Mouse (Mus musculus): ENCODE measurements around the gene Grin2b. TPM values are rescaled to one million over a fixed set of nuclear protein-coding genes. Genes with fewer than 3 reads are reported as not detected.
"Not testable (repeated sequence)": the region's sequence is repeated elsewhere in the genome, so short reads cannot be mapped to it uniquely, and the experiment has no call there.

The Grin2b gene
- polyA plus RNA-seq, 1 experiment from 2014 or later: 50.7 TPM

DNA sequence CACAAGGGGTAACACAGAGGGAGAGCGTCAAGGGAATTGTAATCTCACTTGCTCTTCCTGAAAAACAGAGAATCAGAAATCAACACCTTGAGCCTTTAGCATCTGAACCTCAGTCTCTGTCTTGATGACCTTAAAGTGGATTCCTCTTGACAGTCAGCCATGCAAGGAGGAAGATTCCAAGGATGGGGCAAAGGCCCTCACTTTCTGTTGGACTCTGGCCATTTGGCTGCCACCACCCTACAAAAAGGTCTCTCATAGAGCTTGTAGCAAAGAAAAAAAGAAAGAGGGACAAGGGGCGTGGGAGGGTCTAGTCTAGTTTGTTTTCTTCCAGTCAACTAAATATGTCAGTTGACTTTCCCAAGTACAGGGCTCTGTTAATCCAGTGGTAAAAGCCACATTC, 427.7 kb downstream of the Grin2b start:
- Histone ChIP-seq H3K4me2 (replicated peaks) (no peak overlapping the region), H3K9ac (no peak overlapping the region), H3K27ac (no peak overlapping the region), H3K9me3 (ENCODE audit: control insufficient read depth, low read length) (no peaks in the 10 kb centered on the region), H3K4me3 (replicated peaks; ENCODE audit: low read length) (no peak overlapping the region), H3K36me3 (replicated peaks; ENCODE audit: control insufficient read depth, insufficient read depth) (no peaks in the 10 kb centered on the region), H3K4me1 (replicated peaks; ENCODE audit: control insufficient read depth, insufficient read depth, low read length) (no peaks in the 10 kb centered on the region), H3K27me3 (ENCODE audit: control insufficient read depth, insufficient read depth, low read length) (no peaks in the 10 kb centered on the region)
- DNase-seq (ENCODE audit: low spot score) (no peak), ATAC-seq (ENCODE audit: low FRiP score) (no peak)
- 76% methylated on average over 2 of the region's 2 CpGs for WGBS

DNA sequence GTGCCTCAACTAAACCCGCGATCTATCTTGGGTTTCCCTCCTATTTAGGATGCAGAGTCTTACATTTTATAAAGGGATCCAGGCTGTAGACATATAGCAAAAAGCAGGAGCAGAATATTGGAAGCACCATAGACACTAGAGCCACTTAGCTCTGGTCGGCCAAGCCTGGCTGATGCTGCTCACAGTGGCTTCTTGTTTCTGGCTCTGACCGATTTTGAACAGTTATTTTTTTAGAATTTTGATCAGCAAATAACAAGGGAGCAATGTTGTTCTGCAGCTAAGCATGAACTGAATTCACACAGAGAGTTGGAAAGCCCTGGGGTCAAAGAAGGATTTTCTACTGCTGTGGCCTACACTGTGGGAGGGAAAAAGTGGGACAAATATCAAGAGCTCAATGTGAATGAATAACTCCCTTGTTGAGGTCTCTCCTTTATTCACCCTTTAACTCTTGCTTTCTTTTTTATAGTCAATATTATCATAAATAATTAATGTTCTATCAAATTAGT, 439.0 kb downstream of the Grin2b start:
- 89% methylated on average over 4 of the region's 4 CpGs for WGBS
- H3K4me3 ChIP-seq (replicated peaks; ENCODE audit: low read length): no peak overlapping the region
- H3K4me2 ChIP-seq (replicated peaks): no peak overlapping the region
- ATAC-seq (ENCODE audit: low FRiP score) (no peak), DNase-seq (ENCODE audit: low spot score) (no peak)
- H3K9ac ChIP-seq: no peak overlapping the region
- H3K4me1 ChIP-seq (replicated peaks; ENCODE audit: control insufficient read depth, insufficient read depth, low read length): no peaks in the 10 kb centered on the region
- no peaks in the 10 kb centered on the region for H3K27me3 ChIP-seq (ENCODE audit: control insufficient read depth, insufficient read depth, low read length)
- peaks cover 9% of the 10 kb centered on the region; the same call in 1 of the 2 replicates for H3K9me3 ChIP-seq (ENCODE audit: control insufficient read depth, low read length)
- peaks cover 44% of the 10 kb centered on the region for H3K36me3 ChIP-seq (replicated peaks; ENCODE audit: control insufficient read depth, insufficient read depth)
- H3K27ac ChIP-seq: no peak overlapping the region

DNA sequence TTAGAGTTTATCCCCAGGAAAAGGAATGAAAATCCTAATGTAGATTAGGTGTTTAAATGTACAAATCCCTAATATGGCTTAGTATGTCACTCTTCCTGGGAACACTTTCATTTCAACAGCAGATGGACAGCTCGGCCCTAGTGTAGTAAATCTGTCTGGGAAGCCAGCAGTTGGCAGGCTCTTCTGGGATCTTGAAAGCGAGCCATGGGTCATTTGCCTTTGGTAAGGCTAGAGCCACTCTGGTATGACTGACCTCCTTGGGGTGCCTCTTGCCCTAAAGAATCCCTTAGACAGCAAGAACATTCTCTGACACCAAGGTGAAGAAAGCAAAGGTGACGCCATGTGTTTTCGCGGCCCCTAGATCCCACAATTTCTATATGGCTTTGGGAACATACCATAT, 446.2 kb downstream of the Grin2b start:
- Histone ChIP-seq H3K4me3 (replicated peaks; ENCODE audit: low read length) (no peak overlapping the region), H3K9me3 (ENCODE audit: control insufficient read depth, low read length) (no peaks in the 10 kb centered on the region), H3K9ac (no peak overlapping the region), H3K27me3 (ENCODE audit: control insufficient read depth, insufficient read depth, low read length) (no peaks in the 10 kb centered on the region), H3K36me3 (replicated peaks; ENCODE audit: control insufficient read depth, insufficient read depth) (peaks cover 19% of the 10 kb centered on the region), H3K4me1 (replicated peaks; ENCODE audit: control insufficient read depth, insufficient read depth, low read length) (no peaks in the 10 kb centered on the region), H3K4me2 (replicated peaks) (no peak overlapping the region), H3K27ac (no peak overlapping the region)
- ATAC-seq (ENCODE audit: low FRiP score) (no peak), DNase-seq (ENCODE audit: low spot score) (no peak)
- whole genome bisulfite sequencing: 94% methylated on average over 5 of the region's 5 CpGs

DNA sequence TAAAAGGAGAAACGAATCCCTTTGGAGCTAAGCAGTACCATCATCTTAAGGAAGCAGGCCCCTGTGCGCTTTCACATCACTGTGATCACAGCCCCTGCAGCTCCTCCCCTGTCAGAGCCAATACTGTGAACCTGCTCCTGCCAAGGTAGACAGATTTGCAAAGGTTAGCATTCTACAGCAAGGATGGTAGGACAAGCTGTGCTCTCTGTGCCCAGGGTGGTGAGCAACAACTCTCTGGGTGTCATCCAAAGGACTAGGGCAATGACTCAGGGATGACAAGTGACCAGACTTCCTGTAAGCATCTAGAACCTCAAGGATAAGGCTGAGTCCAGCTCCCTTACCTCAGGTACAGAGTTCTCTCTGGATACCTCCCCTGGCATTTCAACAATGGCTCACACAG, 451.6 kb downstream of the Grin2b start:
- Histone ChIP-seq H3K9me3 (ENCODE audit: control insufficient read depth, low read length) (no peaks in the 10 kb centered on the region), H3K9ac (no peak overlapping the region), H3K4me1 (replicated peaks; ENCODE audit: control insufficient read depth, insufficient read depth, low read length) (no peaks in the 10 kb centered on the region), H3K27me3 (ENCODE audit: control insufficient read depth, insufficient read depth, low read length) (no peaks in the 10 kb centered on the region), H3K36me3 (replicated peaks; ENCODE audit: control insufficient read depth, insufficient read depth) (no peaks in the 10 kb centered on the region), H3K4me3 (replicated peaks; ENCODE audit: low read length) (no peak overlapping the region), H3K27ac (no peak overlapping the region), H3K4me2 (replicated peaks) (no peak overlapping the region)
- 87% methylated on average over 2 of the region's 2 CpGs for WGBS
- DNase-seq (ENCODE audit: low spot score): no peak
- no peak for ATAC-seq (ENCODE audit: low FRiP score)

DNA sequence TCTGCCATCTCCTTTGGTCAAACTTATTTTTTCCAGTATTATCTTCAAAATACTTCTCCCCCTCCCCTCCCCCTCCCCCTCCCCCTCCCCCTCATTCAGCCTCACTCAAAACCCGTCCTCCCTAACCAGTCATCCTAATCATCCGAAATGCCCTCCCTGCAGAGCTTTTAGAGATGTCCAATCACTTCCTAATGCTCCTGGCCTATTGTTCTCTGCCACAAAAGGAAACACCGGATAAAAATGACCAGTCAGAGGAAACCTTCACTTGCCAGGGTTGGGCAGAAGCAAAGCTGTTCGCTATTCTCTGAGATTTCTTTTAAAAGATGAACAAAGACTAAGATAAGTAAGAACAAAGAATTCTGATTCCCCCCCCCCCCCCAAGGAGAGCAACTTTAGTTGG, 458.4 kb downstream of the Grin2b start:
- ATAC-seq (ENCODE audit: low FRiP score): no peak
- Histone ChIP-seq H3K36me3 (replicated peaks; ENCODE audit: control insufficient read depth, insufficient read depth) (no peaks in the 10 kb centered on the region), H3K9me3 (ENCODE audit: control insufficient read depth, low read length) (no peaks in the 10 kb centered on the region), H3K4me3 (replicated peaks; ENCODE audit: low read length) (no peak overlapping the region), H3K9ac (no peak overlapping the region), H3K4me1 (replicated peaks; ENCODE audit: control insufficient read depth, insufficient read depth, low read length) (no peaks in the 10 kb centered on the region), H3K4me2 (replicated peaks) (no peak overlapping the region), H3K27ac (no peak overlapping the region), H3K27me3 (ENCODE audit: control insufficient read depth, insufficient read depth, low read length) (no peaks in the 10 kb centered on the region)
- WGBS: 19% methylated on average over 4 of the region's 4 CpGs
- DNase-seq (ENCODE audit: low spot score): no peak

DNA sequence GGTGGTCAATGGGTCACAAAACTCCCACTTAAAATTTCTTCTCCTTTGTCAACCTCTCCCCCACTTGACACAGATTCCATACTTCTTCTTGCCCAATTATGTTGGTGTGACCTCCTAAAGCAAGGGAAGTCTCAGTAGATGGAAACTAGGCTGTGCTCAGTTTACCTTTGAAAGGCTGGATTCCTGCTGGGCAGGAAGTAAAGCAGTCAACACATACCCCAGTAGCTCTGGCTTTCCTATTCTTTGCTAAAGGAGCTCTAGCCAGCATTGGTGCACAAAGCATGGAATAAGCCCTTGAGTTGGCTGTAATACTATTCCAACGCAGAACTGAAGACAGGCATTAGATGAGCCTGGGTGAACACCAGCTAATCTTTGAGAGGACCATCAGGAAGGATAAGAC, 459.1 kb downstream of the Grin2b start:
- WGBS: 54% methylated on average over 1 of the region's 1 CpGs
- no peak for ATAC-seq (ENCODE audit: low FRiP score)
- Histone ChIP-seq H3K4me1 (replicated peaks; ENCODE audit: control insufficient read depth, insufficient read depth, low read length) (no peaks in the 10 kb centered on the region), H3K9me3 (ENCODE audit: control insufficient read depth, low read length) (no peaks in the 10 kb centered on the region), H3K4me3 (replicated peaks; ENCODE audit: low read length) (no peak overlapping the region), H3K27ac (no peak overlapping the region), H3K27me3 (ENCODE audit: control insufficient read depth, insufficient read depth, low read length) (no peaks in the 10 kb centered on the region), H3K4me2 (replicated peaks) (no peak overlapping the region), H3K36me3 (replicated peaks; ENCODE audit: control insufficient read depth, insufficient read depth) (no peaks in the 10 kb centered on the region), H3K9ac (no peak overlapping the region)
- DNase-seq (ENCODE audit: low spot score): no peak

DNA sequence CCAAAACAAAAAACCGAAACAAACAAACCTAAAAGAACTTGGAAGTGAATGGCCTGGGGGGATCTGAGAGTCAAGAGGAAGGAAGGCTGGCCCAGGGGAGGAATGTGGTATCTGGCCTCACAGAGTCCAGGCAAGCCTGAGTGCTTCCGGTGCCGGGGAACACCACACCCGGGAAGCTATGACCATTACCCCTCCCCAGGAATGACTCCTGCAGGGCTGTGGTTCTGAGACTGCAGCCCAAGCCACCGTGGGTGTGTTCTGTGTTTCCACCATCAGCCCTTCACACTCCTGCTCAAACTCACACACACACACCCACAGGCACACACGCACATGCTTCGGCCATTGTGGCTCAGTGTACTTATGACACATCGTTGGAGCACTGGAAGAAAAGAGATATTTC, 459.6 kb downstream of the Grin2b start:
- no peaks in the 10 kb centered on the region for H3K9me3 ChIP-seq (ENCODE audit: control insufficient read depth, low read length)
- DNase-seq (ENCODE audit: low spot score): no peak
- no peak overlapping the region for H3K9ac ChIP-seq
- 91% methylated on average over 8 of the region's 8 CpGs for WGBS
- H3K4me1 ChIP-seq (replicated peaks; ENCODE audit: control insufficient read depth, insufficient read depth, low read length): no peaks in the 10 kb centered on the region
- ATAC-seq (ENCODE audit: low FRiP score): no peak
- no peak overlapping the region for H3K27ac ChIP-seq
- no peak overlapping the region for H3K4me2 ChIP-seq (replicated peaks)
- no peak overlapping the region for H3K4me3 ChIP-seq (replicated peaks; ENCODE audit: low read length)
- H3K36me3 ChIP-seq (replicated peaks; ENCODE audit: control insufficient read depth, insufficient read depth): no peaks in the 10 kb centered on the region
- no peaks in the 10 kb centered on the region for H3K27me3 ChIP-seq (ENCODE audit: control insufficient read depth, insufficient read depth, low read length)

DNA sequence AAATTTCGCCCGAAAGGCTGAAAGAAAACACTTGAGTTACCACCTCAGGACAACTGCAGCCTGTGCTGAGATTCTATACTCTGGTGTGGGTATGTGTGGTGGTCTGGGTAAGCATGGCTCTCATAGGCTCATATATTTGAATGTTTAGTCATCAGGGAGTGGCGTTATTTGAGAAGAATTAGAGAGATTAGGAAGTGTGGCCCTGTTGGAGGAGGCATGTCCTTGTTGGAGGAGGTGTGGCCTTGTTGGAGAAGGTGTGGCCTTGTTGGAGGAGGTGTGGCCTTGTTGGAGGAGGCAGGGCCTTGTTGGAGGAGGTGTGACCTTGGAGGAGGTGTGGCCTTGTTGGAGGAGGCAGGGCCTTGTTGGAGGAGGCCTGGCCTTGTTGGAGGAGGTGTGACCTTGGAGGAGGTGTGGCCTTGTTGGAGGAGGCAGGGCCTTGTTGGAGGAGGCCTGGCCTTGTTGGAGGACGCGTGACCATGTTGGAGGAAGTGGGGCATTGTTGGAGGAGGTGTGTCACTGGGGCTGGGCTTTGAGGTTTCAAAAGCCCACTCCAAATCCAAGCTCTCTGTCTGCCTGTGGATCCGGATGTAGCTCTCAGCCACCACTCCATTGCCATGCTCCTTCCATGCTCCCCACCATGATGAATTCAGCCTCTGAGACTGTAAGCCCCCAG, 466.3 kb downstream of the Grin2b start:
- not testable (repeated sequence) for H3K4me1 ChIP-seq (replicated peaks; ENCODE audit: control insufficient read depth, insufficient read depth, low read length); H3K27ac ChIP-seq; H3K36me3 ChIP-seq (replicated peaks; ENCODE audit: control insufficient read depth, insufficient read depth); H3K4me3 ChIP-seq (replicated peaks; ENCODE audit: low read length); H3K9me3 ChIP-seq (ENCODE audit: control insufficient read depth, low read length); ATAC-seq (ENCODE audit: low FRiP score); DNase-seq (ENCODE audit: low spot score); H3K9ac ChIP-seq; H3K27me3 ChIP-seq (ENCODE audit: control insufficient read depth, insufficient read depth, low read length); H3K4me2 ChIP-seq (replicated peaks)
- 88% methylated on average over 6 of the region's 6 CpGs for WGBS

DNA sequence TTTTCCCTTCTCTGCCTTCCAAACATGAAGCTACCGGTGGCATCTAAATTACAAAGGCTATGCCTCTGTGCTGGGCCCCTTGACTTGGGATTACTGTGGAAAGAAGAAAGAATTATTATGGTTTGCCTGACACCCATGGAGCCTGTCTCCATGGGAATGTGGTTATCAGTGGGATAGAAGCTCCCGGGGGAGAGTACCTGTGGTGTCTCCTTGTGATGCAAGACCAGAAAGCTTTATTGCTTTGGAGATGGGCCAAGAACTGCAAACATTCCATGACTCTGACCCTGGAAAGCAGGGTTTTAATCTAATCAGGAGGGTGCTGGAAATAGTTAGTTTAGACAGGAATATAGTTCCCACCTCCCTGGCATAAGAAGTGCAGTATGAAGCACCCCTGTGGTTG, 469.7 kb downstream of the Grin2b start:
- Histone ChIP-seq H3K27me3 (ENCODE audit: control insufficient read depth, insufficient read depth, low read length) (no peaks in the 10 kb centered on the region), H3K4me1 (replicated peaks; ENCODE audit: control insufficient read depth, insufficient read depth, low read length) (no peaks in the 10 kb centered on the region), H3K27ac (no peak overlapping the region), H3K4me3 (replicated peaks; ENCODE audit: low read length) (no peak overlapping the region), H3K9ac (no peak overlapping the region), H3K4me2 (replicated peaks) (no peak overlapping the region), H3K9me3 (ENCODE audit: control insufficient read depth, low read length) (no peaks in the 10 kb centered on the region), H3K36me3 (replicated peaks; ENCODE audit: control insufficient read depth, insufficient read depth) (no peaks in the 10 kb centered on the region)
- DNase-seq (ENCODE audit: low spot score) (no peak), ATAC-seq (ENCODE audit: low FRiP score) (no peak)
- WGBS: 46% methylated on average over 2 of the region's 2 CpGs

DNA sequence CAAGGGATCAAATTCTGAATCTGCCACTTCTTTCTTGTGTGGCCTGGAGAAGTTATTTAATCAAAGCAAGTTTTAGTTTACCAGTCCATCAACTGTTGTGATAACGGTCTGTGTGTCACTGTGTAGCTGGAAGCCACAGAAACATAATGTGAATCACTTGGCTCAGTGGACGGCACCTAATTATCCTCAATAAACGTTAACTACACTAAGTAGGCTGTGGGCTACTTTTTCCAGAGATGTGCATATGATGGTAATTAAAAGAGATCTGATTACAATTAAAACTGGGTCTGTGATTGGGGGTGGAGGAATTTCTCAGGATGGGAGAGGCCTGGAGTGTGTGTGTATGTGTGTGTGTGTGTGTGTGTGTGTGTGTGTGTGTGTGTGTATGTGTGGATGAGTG, 471.9 kb downstream of the Grin2b start:
- ATAC-seq (ENCODE audit: low FRiP score) (no peak), DNase-seq (ENCODE audit: low spot score) (no peak)
- Histone ChIP-seq H3K9me3 (ENCODE audit: control insufficient read depth, low read length) (no peaks in the 10 kb centered on the region), H3K4me3 (replicated peaks; ENCODE audit: low read length) (no peak overlapping the region), H3K36me3 (replicated peaks; ENCODE audit: control insufficient read depth, insufficient read depth) (no peaks in the 10 kb centered on the region), H3K9ac (no peak overlapping the region), H3K4me2 (replicated peaks) (no peak overlapping the region), H3K27me3 (ENCODE audit: control insufficient read depth, insufficient read depth, low read length) (no peaks in the 10 kb centered on the region), H3K27ac (no peak overlapping the region), H3K4me1 (replicated peaks; ENCODE audit: control insufficient read depth, insufficient read depth, low read length) (no peaks in the 10 kb centered on the region)
- WGBS: 79% methylated on average over 3 of the region's 3 CpGs

All from hindbrain, embryonic 14.5 days (tissue).